Mouse (Mus musculus) intestine, postnatal 0 days (tissue): ENCODE measurements around the gene Syngap1. TPM values are rescaled to one million over a fixed set of nuclear protein-coding genes. Genes with fewer than 3 reads are reported as not detected.

Experiments used
- ATAC-seq: fragments of 200-750 bp; cut with Nextera tagmentation; 2 replicates; pipeline ENCODE4 v1.8.0; 2017; ENCODE audit warnings: mild to moderate bottlenecking, moderate TSS enrichment, moderate library complexity
- H3K27ac ChIP-seq: fragments of 300-500 bp; sonication (generic); 2 replicates; pipeline ENCODE4 v1.5.1; 2014; ENCODE audit warnings: mild to moderate bottlenecking, low read depth, low read length, moderate library complexity
- H3K27me3 ChIP-seq: fragments of 300-500 bp; sonication (generic); replicated peaks from 2 replicates; pipeline ENCODE4 v1.6.1; 2014; ENCODE audit warnings: low read length, mixed read lengths; ENCODE audit not compliant: control insufficient read depth, insufficient read depth
- H3K36me3 ChIP-seq: fragments of 300-500 bp; sonication (generic); 2 replicates; pipeline ENCODE4 v1.6.1; 2014; ENCODE audit warnings: mild to moderate bottlenecking, moderate library complexity; ENCODE audit not compliant: control insufficient read depth, insufficient read depth
- H3K4me1 ChIP-seq: fragments of 300-500 bp; sonication (generic); replicated peaks from 2 replicates; pipeline ENCODE4 v1.6.1; 2014; ENCODE audit warnings: antibody characterized with exemption, low read length, mixed read lengths; ENCODE audit not compliant: control insufficient read depth, insufficient read depth
- H3K4me2 ChIP-seq: fragments of 300-500 bp; sonication (generic); replicated peaks from 2 replicates; pipeline ENCODE4 v1.6.1; 2014; ENCODE audit warnings: low read depth, mild to moderate bottlenecking, moderate library complexity
- H3K4me3 ChIP-seq: fragments of 300-500 bp; sonication (generic); 2 replicates; pipeline ENCODE4 v1.5.1; 2014; ENCODE audit warnings: low read depth, low read length
- H3K9ac ChIP-seq: fragments of 300-500 bp; sonication (generic); 2 replicates; pipeline ENCODE4 v1.6.1; 2014; ENCODE audit warnings: mild to moderate bottlenecking, low read depth, low read length
- H3K9me3 ChIP-seq: fragments of 300-500 bp; sonication (generic); 2 replicates; pipeline ENCODE4 v1.6.1; 2016; ENCODE audit warnings: mixed run types; ENCODE audit not compliant: control insufficient read depth
- CTCF ChIP-seq: sonication (generic); IDR thresholded peaks from 2 replicates; pipeline ENCODE4 v1.5.1; 2016; ENCODE audit warnings: low read depth, mild to moderate bottlenecking, control low read depth, antibody characterized with exemption, moderate library complexity
- WGBS: fragments of 180-500 bp; shearing (Covaris S2); extraction: QIAGEN DNeasy Blood & Tissue Kit; methylation state at CpG from one replicate; pipeline ENCODE4 v1.1.7; 2014; 5-methylcytosine and 5-hydroxymethylcytosine counted together
- microRNA-seq: library from miRNA; unstranded; fragments of <30 nt; microRNA quantifications from one replicate; pipeline ENCODE4, GENCODE M21; 2016
- polyA plus RNA-seq: library from polyadenylated mRNA; unstranded; fragments of >200 nt; fragmentation: Nextera tagmentation; extraction: Ambion mirVana; gene quantifications from 2 replicates; pipeline ENCODE4 v1.2.1, GENCODE M21; 2015

The Syngap1 gene
- polyA plus RNA-seq, 1 experiment from 2014 or later = 0.35 TPM

- no peak overlapping the region for H3K4me3 ChIP-seq
- no peak for TF ChIP-seq CTCF
- no peaks in the 10 kb centered on the region for H3K36me3 ChIP-seq
- H3K4me2 ChIP-seq = no peak overlapping the region
- H3K9me3 ChIP-seq = no peaks in the 10 kb centered on the region
- H3K4me1 ChIP-seq = peaks cover 4% of the 10 kb centered on the region; the same call in 1 of the 2 replicates
- H3K9ac ChIP-seq = no peak overlapping the region
- WGBS = 44% methylated on average over 6 of the region's 6 CpGs
- no peak overlapping the region for H3K27ac ChIP-seq
- no peaks in the 10 kb centered on the region for H3K27me3 ChIP-seq
- no peak for ATAC-seq
Measured at GRCm38 (mm10) chr17:27012909-27013308, 71.9 kb downstream of the Syngap1 start.

GRCm38 (mm10) chr17:27017564-27018499, 76.8 kb downstream of the Syngap1 start:
- Histone ChIP-seq H3K4me3 (peak overlapping the region; percentile 45), H3K36me3 (peaks cover 33% of the 10 kb centered on the region), H3K27me3 (no peaks in the 10 kb centered on the region), H3K4me2 (peak overlapping the region; percentile 70), H3K4me1 (0 out of 2 replicates have a peak, but pooled peaks cover 4% of the 10 kb centered on the region), H3K9ac (peak overlapping the region; percentile 50), H3K27ac (no peak overlapping the region), H3K9me3 (no peaks in the 10 kb centered on the region)
- no peak for TF ChIP-seq CTCF
- WGBS = 9% methylated on average over 34 of the region's 34 CpGs
- peak; percentile 62; the same call in 1 of the 2 replicates for ATAC-seq

- no peak for TF ChIP-seq CTCF
- Histone ChIP-seq H3K27ac (no peak overlapping the region), H3K4me1 (0 out of 2 replicates have a peak, but pooled peaks cover 4% of the 10 kb centered on the region), H3K9me3 (no peaks in the 10 kb centered on the region), H3K36me3 (peaks cover 40% of the 10 kb centered on the region), H3K9ac (no peak overlapping the region), H3K27me3 (no peaks in the 10 kb centered on the region), H3K4me3 (peak overlapping the region; percentile 45), H3K4me2 (peak overlapping the region; percentile 70)
- no peak for ATAC-seq
- WGBS = 42% methylated on average over 12 of the region's 12 CpGs
Measured at GRCm38 (mm10) chr17:27018555-27019196, 77.6 kb downstream of the Syngap1 start.

GRCm38 (mm10) chr17:27021076-27021475, 80.0 kb downstream of the Syngap1 start:
- no peaks in the 10 kb centered on the region for H3K27me3 ChIP-seq
- no peak overlapping the region for H3K9ac ChIP-seq
- H3K36me3 ChIP-seq = peaks cover 61% of the 10 kb centered on the region
- H3K27ac ChIP-seq = no peak overlapping the region
- 89% methylated on average over 14 of the region's 14 CpGs for WGBS
- no peak overlapping the region for H3K4me2 ChIP-seq
- H3K4me1 ChIP-seq = 0 out of 2 replicates have a peak, but pooled peaks cover 4% of the 10 kb centered on the region
- TF ChIP-seq CTCF = no peak
- H3K4me3 ChIP-seq = no peak overlapping the region
- ATAC-seq = no peak
- H3K9me3 ChIP-seq = no peaks in the 10 kb centered on the region

- no peak for TF ChIP-seq CTCF
- WGBS = 88% methylated on average over 9 of the region's 9 CpGs
- peaks cover 61% of the 10 kb centered on the region for H3K36me3 ChIP-seq
Measured at GRCm38 (mm10) chr17:27021736-27022135, 80.7 kb downstream of the Syngap1 start.

More at GRCm38 (mm10) chr17:27021736-27022135, 80.7 kb downstream of the Syngap1 start:
- ATAC-seq = no peak
- H3K4me3 ChIP-seq = no peak overlapping the region
- H3K4me1 ChIP-seq = 0 out of 2 replicates have a peak, but pooled peaks cover 4% of the 10 kb centered on the region
- no peak overlapping the region for H3K9ac ChIP-seq
- H3K4me2 ChIP-seq = no peak overlapping the region
- H3K27ac ChIP-seq = no peak overlapping the region
- no peaks in the 10 kb centered on the region for H3K9me3 ChIP-seq
- no peaks in the 10 kb centered on the region for H3K27me3 ChIP-seq

Small RNAs within 50 kb of the gene (microRNA-seq; reads per million reads assigned to microRNA genes)
- gene Gm27775 (not detected), gene Mir3083 (not detected), gene Mir6968 (not detected)

Other genes starting within 250 kb of the Syngap1 start
- gene Crebrf, start 225.6 kb upstream of the Syngap1 start, polyA plus RNA-seq = 13.5 and 15.1 TPM in 2 replicates
- 29.7 and 30.7 TPM in 2 replicates for gene Bnip1, start 160.2 kb upstream of the Syngap1 start, polyA plus RNA-seq
- gene Nkx2-5, start 96.2 kb upstream of the Syngap1 start, polyA plus RNA-seq = 0.08 and 0.58 TPM in 2 replicates
- gene Kifc5b, start 24.2 kb upstream of the Syngap1 start, polyA plus RNA-seq = 0.94 and 1.4 TPM in 2 replicates
- gene Phf1, start 8.2 kb upstream of the Syngap1 start, polyA plus RNA-seq = 11.2 and 11.6 TPM in 2 replicates
- gene Cuta, start 1.7 kb upstream of the Syngap1 start, polyA plus RNA-seq = 287 and 304 TPM in 2 replicates
- gene Zbtb9, start 31.9 kb downstream of the Syngap1 start, polyA plus RNA-seq = 6.5 and 6.7 TPM in 2 replicates
- gene Bak1, start 87.8 kb downstream of the Syngap1 start, polyA plus RNA-seq = 18.1 and 18.2 TPM in 2 replicates
- gene Itpr3, start 116.1 kb downstream of the Syngap1 start, polyA plus RNA-seq = 6.1 and 7.2 TPM in 2 replicates
- gene Uqcc2, start 192.7 kb downstream of the Syngap1 start, polyA plus RNA-seq = 190 and 206 TPM in 2 replicates
- not detected in 2 replicates for gene Ip6k3, start 226.5 kb downstream of the Syngap1 start, polyA plus RNA-seq